Mouse (Mus musculus) intestine, embryonic 16.5 days (tissue): ENCODE data around the gene Slc46a2. TPM values are rescaled to one million over a fixed set of nuclear protein-coding genes. Genes with fewer than 3 reads are reported as not detected.

Experiments
- polyA plus RNA-seq: library from polyadenylated mRNA; unstranded; fragments of >200 nt; fragmentation: Nextera tagmentation; extraction: Ambion mirVana; gene quantifications from 2 replicates; pipeline ENCODE4 v1.2.1, GENCODE M21; 2015

The Slc46a2 gene
- polyA plus RNA-seq, 1 experiment from 2014 or later, result not detected

Other genes starting within 250 kb of the Slc46a2 start
- gene Inip, start 113.5 kb downstream of the Slc46a2 start, polyA plus RNA-seq, result 33.3 and 37.6 TPM in 2 replicates
- 4.3 and 5.2 TPM in 2 replicates for gene Snx30, start 109.2 kb downstream of the Slc46a2 start, polyA plus RNA-seq
- not detected in 2 replicates for gene Mup4, start 45.7 kb upstream of the Slc46a2 start, polyA plus RNA-seq
- gene Mup6, start 49.2 kb upstream of the Slc46a2 start, polyA plus RNA-seq, result not detected in 2 replicates
- gene Mup7, start 155.4 kb upstream of the Slc46a2 start, polyA plus RNA-seq, result not detected in 2 replicates
- not detected in 2 replicates for gene Mup2, start 239.2 kb upstream of the Slc46a2 start, polyA plus RNA-seq